Mouse (Mus musculus) midbrain, postnatal 0 days (tissue): ENCODE data around the gene Rpl23a. TPM values are rescaled to one million over a fixed set of nuclear protein-coding genes. Genes with fewer than 3 reads are reported as not detected.

ENCODE experiments used
- ATAC-seq: fragments of 200-750 bp; cut with Nextera tagmentation; 2 replicates; pipeline ENCODE4 v1.8.0; 2017; ENCODE audit warnings: moderate number of reproducible peaks, mild to moderate bottlenecking, moderate TSS enrichment, moderate library complexity; ENCODE audit not compliant: low FRiP score
- DNase-seq: peaks from one replicate; pipeline ENCODE4 v3.0.0-alpha.2; 2015; ENCODE audit warnings: low spot score
- H3K27ac ChIP-seq: fragments of 300-500 bp; sonication (generic); 2 replicates; pipeline ENCODE4 v1.5.1; 2014; ENCODE audit warnings: low read depth, mild to moderate bottlenecking, low read length, mixed read lengths
- H3K27me3 ChIP-seq: fragments of 300-500 bp; sonication (generic); 2 replicates; pipeline ENCODE4 v1.6.1; 2014; ENCODE audit warnings: low read length, control low read depth, mixed read lengths; ENCODE audit not compliant: insufficient read depth
- H3K36me3 ChIP-seq: fragments of 300-500 bp; sonication (generic); 2 replicates; pipeline ENCODE4 v1.6.1; 2014; ENCODE audit warnings: low read length, control low read depth, mixed read lengths; ENCODE audit not compliant: insufficient read depth
- H3K4me1 ChIP-seq: fragments of 300-500 bp; sonication (generic); 2 replicates; pipeline ENCODE4 v1.6.1; 2014; ENCODE audit warnings: mild to moderate bottlenecking, control low read depth, antibody characterized with exemption, low read length, mixed read lengths; ENCODE audit not compliant: insufficient read depth
- H3K4me2 ChIP-seq: fragments of 300-500 bp; sonication (generic); 2 replicates; pipeline ENCODE4 v1.6.1; 2014; ENCODE audit warnings: low read depth, mild to moderate bottlenecking, low read length, mixed read lengths; ENCODE audit not compliant: poor library complexity, severe bottlenecking
- H3K4me3 ChIP-seq: fragments of 300-500 bp; sonication (generic); 2 replicates; pipeline ENCODE4 v1.5.1; 2014; ENCODE audit warnings: low read depth, mild to moderate bottlenecking, low read length, moderate library complexity
- H3K9ac ChIP-seq: fragments of 300-500 bp; sonication (generic); replicated peaks from 2 replicates; pipeline ENCODE4 v1.6.1; 2014; ENCODE audit warnings: mild to moderate bottlenecking, low read length, moderate library complexity, mixed read lengths; ENCODE audit not compliant: poor library complexity, severe bottlenecking
- H3K9me3 ChIP-seq: fragments of 300-500 bp; sonication (generic); 2 replicates; pipeline ENCODE4 v1.6.1; 2016; ENCODE audit warnings: low read length, control low read depth
- CTCF ChIP-seq: IDR thresholded peaks from 2 replicates; pipeline ENCODE4 v1.5.1; 2016; ENCODE audit warnings: antibody characterized with exemption, mild to moderate bottlenecking
- WGBS: fragments of 180-500 bp; shearing (Covaris S2); extraction: QIAGEN DNeasy Blood & Tissue Kit; methylation state at CpG from one replicate; pipeline ENCODE4 v1.1.7; 2014; 5-methylcytosine and 5-hydroxymethylcytosine counted together
- polyA plus RNA-seq: library from polyadenylated mRNA; unstranded; fragments of >200 nt; fragmentation: Nextera tagmentation; extraction: Ambion mirVana; gene quantifications from 2 replicates; pipeline ENCODE4 v1.2.1, GENCODE M21; 2015
- total RNA-seq: library from RNA; depleted of rRNA; stranded (reverse); fragments of >200 nt; gene quantifications from 2 replicates; pipeline ENCODE4 v1.2.3, GENCODE M21; 2014

Gene Rpl23a
- total and polyA plus RNA-seq, 2 experiments from 2014 or later = 860 to 863 TPM

- H3K4me2 ChIP-seq = no peak overlapping the region
- no peak overlapping the region for H3K4me3 ChIP-seq
- H3K9me3 ChIP-seq = no peaks in the 10 kb centered on the region
- WGBS = 94% methylated on average over 5 of the region's 5 CpGs
- no peaks in the 10 kb centered on the region for H3K27me3 ChIP-seq
- DNase-seq = no peak
- H3K9ac ChIP-seq = no peak overlapping the region
- H3K27ac ChIP-seq = no peak overlapping the region
- H3K4me1 ChIP-seq = no peaks in the 10 kb centered on the region
- ATAC-seq = no peak
- H3K36me3 ChIP-seq = peaks cover 88% of the 10 kb centered on the region
- TF ChIP-seq CTCF = no peak
Observed at GRCm38 (mm10) chr11:78211513-78211912, 28.1 kb upstream of the Rpl23a start.

DNA sequence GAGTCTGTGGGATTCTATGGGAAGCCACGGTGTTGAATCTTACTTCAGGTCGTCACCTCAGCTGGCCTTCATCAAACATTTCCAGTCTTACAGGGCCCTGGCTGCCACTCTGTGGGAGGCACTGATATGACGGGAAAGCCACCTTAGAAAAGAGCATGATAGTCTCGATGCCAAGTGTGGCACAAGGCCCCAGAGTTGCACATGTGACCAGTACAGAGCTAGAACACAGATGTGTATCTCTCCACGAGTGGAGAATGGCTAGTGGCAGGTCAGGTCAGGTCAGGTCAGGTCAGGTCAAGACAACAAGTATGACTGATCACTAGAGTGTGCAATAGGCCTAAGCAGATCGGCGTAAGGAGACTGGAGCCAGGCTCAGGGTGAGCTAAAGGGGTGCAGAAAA, 27.2 kb upstream of the Rpl23a start:
- ATAC-seq = no peak
- no peak overlapping the region for H3K9ac ChIP-seq
- WGBS = 75% methylated on average over 7 of the region's 7 CpGs
- H3K4me2 ChIP-seq = no peak overlapping the region
- no peaks in the 10 kb centered on the region for H3K9me3 ChIP-seq
- DNase-seq = no peak
- TF ChIP-seq CTCF = no peak
- H3K4me1 ChIP-seq = no peaks in the 10 kb centered on the region
- H3K27ac ChIP-seq = no peak overlapping the region
- H3K4me3 ChIP-seq = no peak overlapping the region
- H3K36me3 ChIP-seq = peaks cover 84% of the 10 kb centered on the region
- H3K27me3 ChIP-seq = no peaks in the 10 kb centered on the region

- Histone ChIP-seq H3K27me3 (no peaks in the 10 kb centered on the region), H3K4me1 (no peaks in the 10 kb centered on the region), H3K4me3 (no peak overlapping the region), H3K9me3 (no peaks in the 10 kb centered on the region), H3K9ac (no peak overlapping the region), H3K27ac (no peak overlapping the region), H3K36me3 (peaks cover 83% of the 10 kb centered on the region), H3K4me2 (no peak overlapping the region)
- 96% methylated on average over 6 of the region's 6 CpGs for WGBS
- DNase-seq (no peak), ATAC-seq (no peak)
- no peak for TF ChIP-seq CTCF
Observed at GRCm38 (mm10) chr11:78209886-78210285, 26.5 kb upstream of the Rpl23a start.

DNA sequence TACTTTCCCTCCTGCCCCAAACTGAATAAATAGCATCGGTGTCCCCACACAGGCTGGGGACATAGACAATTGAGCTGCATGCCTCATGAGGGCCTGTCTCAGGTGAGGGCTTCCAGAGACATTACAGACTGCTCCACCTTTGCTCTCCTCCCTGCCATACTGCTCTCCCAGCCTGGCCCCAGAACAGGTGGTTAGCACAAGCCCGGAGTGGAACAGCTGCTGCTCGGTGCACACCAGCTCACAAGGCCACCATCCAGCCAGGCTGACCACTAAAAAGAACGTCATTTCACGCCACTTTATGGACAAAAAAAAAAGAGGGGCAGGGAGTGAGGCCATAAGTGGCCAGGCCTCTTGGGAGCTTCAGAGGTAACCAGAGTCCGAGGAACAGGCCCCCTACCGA, 23.8 kb upstream of the Rpl23a start:
- no peaks in the 10 kb centered on the region for H3K4me1 ChIP-seq
- no peak overlapping the region for H3K4me2 ChIP-seq
- 86% methylated on average over 7 of the region's 7 CpGs for WGBS
- no peak for DNase-seq
- no peaks in the 10 kb centered on the region for H3K27me3 ChIP-seq
- peaks cover 65% of the 10 kb centered on the region for H3K36me3 ChIP-seq
- no peak for ATAC-seq
- no peak overlapping the region for H3K4me3 ChIP-seq
- no peak for TF ChIP-seq CTCF
- no peak overlapping the region for H3K9ac ChIP-seq
- H3K9me3 ChIP-seq = no peaks in the 10 kb centered on the region
- no peak overlapping the region for H3K27ac ChIP-seq

GRCm38 (mm10) chr11:78205361-78206206, 22.2 kb upstream of the Rpl23a start:
- no peak overlapping the region for H3K4me2 ChIP-seq
- H3K27ac ChIP-seq = peak overlapping the region; percentile 27; the same call in 1 of the 2 replicates
- no peak for TF ChIP-seq CTCF
- WGBS = 72% methylated on average over 13 of the region's 13 CpGs
- H3K36me3 ChIP-seq = peaks cover 51% of the 10 kb centered on the region
- DNase-seq (no peak), ATAC-seq (no peak)
- no peaks in the 10 kb centered on the region for H3K4me1 ChIP-seq
- no peaks in the 10 kb centered on the region for H3K27me3 ChIP-seq
- no peaks in the 10 kb centered on the region for H3K9me3 ChIP-seq
- H3K9ac ChIP-seq = no peak overlapping the region
- H3K4me3 ChIP-seq = no peak overlapping the region

- H3K9ac ChIP-seq = no peak overlapping the region
- TF ChIP-seq CTCF = no peak
- no peaks in the 10 kb centered on the region for H3K9me3 ChIP-seq
- no peaks in the 10 kb centered on the region for H3K27me3 ChIP-seq
- no peaks in the 10 kb centered on the region for H3K4me1 ChIP-seq
- ATAC-seq (no peak), DNase-seq (no peak)
- H3K36me3 ChIP-seq = peaks cover 39% of the 10 kb centered on the region
- 77% methylated on average over 6 of the region's 6 CpGs for WGBS
- no peak overlapping the region for H3K27ac ChIP-seq
- H3K4me2 ChIP-seq = no peak overlapping the region
- H3K4me3 ChIP-seq = no peak overlapping the region
Observed at GRCm38 (mm10) chr11:78204287-78204686, 20.9 kb upstream of the Rpl23a start.
